8 mouse cellular contexts compared by ENCODE assay signal in the genomic region with DNA sequence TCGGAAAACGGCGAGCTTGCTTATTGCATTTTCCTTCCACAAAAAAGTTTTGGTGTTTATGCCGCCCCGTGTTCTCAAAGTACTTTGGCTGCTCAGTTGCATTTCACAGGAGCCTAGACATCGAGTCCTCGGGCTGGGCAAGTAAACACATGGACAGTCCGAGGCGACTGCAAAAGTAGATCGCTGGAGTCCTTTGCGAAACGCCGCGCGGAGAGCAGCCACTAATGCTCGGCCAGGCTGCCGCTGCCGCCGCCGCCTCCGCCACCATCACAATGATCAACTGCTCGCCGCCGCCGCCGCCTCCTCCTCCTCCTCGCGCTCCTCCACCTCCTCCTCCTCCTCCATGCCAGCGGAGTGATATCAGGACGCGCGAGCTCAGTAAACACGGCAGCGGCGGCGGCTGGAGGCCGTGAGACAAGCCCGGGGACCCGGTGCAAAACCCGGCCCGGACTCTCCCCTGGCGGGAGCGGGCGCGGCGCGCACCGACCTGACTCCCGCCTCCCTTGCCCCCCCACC. TPM values are rescaled to one million over a fixed set of nuclear protein-coding genes. Genes with fewer than 3 reads are reported as not detected.
A peak's percentile ranks its signal among the peaks of the same experiment; 100 is the strongest.
DNase-seq lines count a peak whose midpoint lies in the region; ATAC-seq and TF ChIP-seq lines count a peak whose summit lies in the region.

Gene Maml3, minus strand, starts transcription at position 441 of the 516 bp plus-strand sequence.

- in situ Hi-C loops in ES-E14 (cut with MboI; ENCODE audit: low sequenced_read_pairs in 2 of 2, unreplicated experiment in 2 of 2), result no loop called here

- TF ChIP-seq CTCF in testis, adult 2 months (IDR thresholded peaks at IDR 0.05; ENCODE audit: control insufficient read depth, insufficient read depth, insufficient replicate concordance, low read depth, low read length), result no peak

- ATAC-seq in forebrain, embryonic 14.5 days, result peak; percentile 46
- peak; percentile 42 for ATAC-seq in neural tube, embryonic 14.5 days (ENCODE audit: low read depth)

- intact Hi-C loops in heart, postnatal 14 days (cut with DNase I), result loop anchor here (1.0 to 5.0 kb wide), 4 partner anchors 92 to 404 kb away; no protein-coding TSS in a partner anchor

- peak within 1 kb of the TSS; percentile 91 for H3K4me2 ChIP-seq in forebrain, embryonic 14.5 days (ENCODE audit: low read length)
- H3K4me2 ChIP-seq in neural tube, embryonic 14.5 days (ENCODE audit: low read depth, low read length), result peak within 1 kb of the TSS; percentile 80

- H3K36me3 ChIP-seq in ES-E14 (ENCODE audit: control insufficient read depth, insufficient read depth, low read length, poor library complexity, severe bottlenecking), result no peaks in the 10 kb centered on the region
- H3K36me3 ChIP-seq in forebrain, embryonic 14.5 days (ENCODE audit: control insufficient read depth, insufficient read depth, low read length), result no peaks in the 10 kb centered on the region
- no peaks in the 10 kb centered on the region for H3K36me3 ChIP-seq in neural tube, embryonic 14.5 days (ENCODE audit: control insufficient read depth, insufficient read depth, low read length)
- H3K36me3 ChIP-seq in testis, adult 2 months (ENCODE audit: control insufficient read depth, insufficient read depth, low read length), result no peaks in the 10 kb centered on the region

- H3K27ac ChIP-seq in ES-E14 (ENCODE audit: insufficient read depth, low read depth, low read length, poor library complexity, severe bottlenecking), result no peak within 1 kb of the TSS
- peak within 1 kb of the TSS; percentile 99 for H3K27ac ChIP-seq in forebrain, embryonic 14.5 days (ENCODE audit: low read depth, low read length)
- H3K27ac ChIP-seq in neural tube, embryonic 14.5 days (ENCODE audit: low read depth, low read length), result peak within 1 kb of the TSS; percentile 100
- H3K27ac ChIP-seq in testis, adult 2 months (ENCODE audit: control insufficient read depth, insufficient read depth, low read depth, low read length), result peak within 1 kb of the TSS; percentile 14; the same call in 1 of the 2 replicates

- H3K4me1 ChIP-seq in ES-E14 (ENCODE audit: control insufficient read depth in 2 of 2, insufficient read depth in 2 of 2, low read length in 2 of 2, poor library complexity in 1 of 2), result no peaks in the 10 kb centered on the region
- peaks cover 8% of the 10 kb centered on the region; the same call in 1 of the 2 replicates for H3K4me1 ChIP-seq in forebrain, embryonic 14.5 days (ENCODE audit: control insufficient read depth, insufficient read depth, low read length)
- H3K4me1 ChIP-seq in neural tube, embryonic 14.5 days (ENCODE audit: control insufficient read depth, insufficient read depth, low read length), result peaks cover 3% of the 10 kb centered on the region; the same call in 1 of the 2 replicates
- H3K4me1 ChIP-seq in testis, adult 2 months (ENCODE audit: control insufficient read depth, insufficient read depth, low read length), result peaks cover 18% of the 10 kb centered on the region

- H3K9ac ChIP-seq in ES-E14 (ENCODE audit: insufficient read depth, low read depth, low read length, poor library complexity, severe bottlenecking), result peak within 1 kb of the TSS; percentile 18; the same call in 1 of the 2 replicates
- peak within 1 kb of the TSS; percentile 95 for H3K9ac ChIP-seq in forebrain, embryonic 14.5 days (ENCODE audit: low read length)
- peak within 1 kb of the TSS; percentile 74 for H3K9ac ChIP-seq in neural tube, embryonic 14.5 days (replicated peaks; ENCODE audit: low read depth, low read length)

- peak within 1 kb of the TSS; percentile 67 to 83 for H3K4me3 ChIP-seq in ES-E14 (ENCODE audit: insufficient read depth in 1 of 2, low read depth in 1 of 2, low read length in 2 of 2, poor library complexity in 1 of 2, severe bottlenecking in 1 of 2)
- H3K4me3 ChIP-seq in forebrain, embryonic 14.5 days (ENCODE audit: low read depth, low read length), result peak within 1 kb of the TSS; percentile 73
- peak within 1 kb of the TSS; percentile 64 for H3K4me3 ChIP-seq in neural tube, embryonic 14.5 days (ENCODE audit: low read depth, low read length)
- H3K4me3 ChIP-seq in testis, adult 2 months (ENCODE audit: control insufficient read depth, low read depth, low read length), result peak within 1 kb of the TSS; percentile 60

- 0 out of 2 replicates have a peak, but pooled peaks have one; percentile 13 for TF ChIP-seq POLR2A in testis, adult 2 months (IDR thresholded peaks at IDR 0.05; ENCODE audit: control insufficient read depth, low read depth, low read length)

- peak; percentile 72 for DNase-seq in ES-E14 (ENCODE audit: low read depth, low spot score)
- DNase-seq in cerebellum, adult 11 months, result peak; percentile 91
- DNase-seq in forebrain, embryonic 14.5 days (ENCODE audit: low spot score), result peak; percentile 96
- DNase-seq in heart, postnatal 14 days, result peak; percentile 93
- DNase-seq in large intestine, adult 2 months (ENCODE audit: low read depth, low spot score), result peak; percentile 70
- peak; percentile 94 to 95 for DNase-seq in lung, adult 18-20 months

- no peaks in the 10 kb centered on the region for H3K9me3 ChIP-seq in ES-E14 (ENCODE audit: control insufficient read depth, insufficient read depth, low read depth, low read length)
- H3K9me3 ChIP-seq in forebrain, embryonic 14.5 days (replicated peaks; ENCODE audit: control insufficient read depth, low read length), result no peaks in the 10 kb centered on the region
- H3K9me3 ChIP-seq in neural tube, embryonic 14.5 days (ENCODE audit: control insufficient read depth, low read length), result no peaks in the 10 kb centered on the region

- H3K27me3 ChIP-seq in forebrain, embryonic 14.5 days (replicated peaks; ENCODE audit: control insufficient read depth, insufficient read depth, low read length), result no peaks in the 10 kb centered on the region
- H3K27me3 ChIP-seq in neural tube, embryonic 14.5 days (ENCODE audit: control insufficient read depth, insufficient read depth, low read length), result no peaks in the 10 kb centered on the region
- H3K27me3 ChIP-seq in testis, adult 2 months (ENCODE audit: control insufficient read depth, insufficient read depth, low read length), result no peaks in the 10 kb centered on the region

- under 1% methylated on average over 33 of the region's 49 CpGs for WGBS in forebrain, embryonic 14.5 days
- 1% methylated on average over 48 of the region's 49 CpGs for WGBS in large intestine, adult 2 months
- WGBS in neural tube, embryonic 14.5 days, result under 1% methylated on average over 34 of the region's 49 CpGs

TF ChIP-seq in ES-E14, 5 proteins besides CTCF, POLR2A, EP300 and RAD21:
- TF ChIP-seq ZNF384 (IDR thresholded peaks at IDR 0.05; ENCODE audit: low read depth, low read length) (no peak), MAFK (IDR thresholded peaks at IDR 0.05; ENCODE audit: insufficient read depth, low read depth, low read length) (no peak), ZC3H11A (IDR thresholded peaks at IDR 0.05; ENCODE audit: borderline replicate concordance, low read depth, low read length) (no peak), HCFC1 (IDR thresholded peaks at IDR 0.05; ENCODE audit: borderline replicate concordance, insufficient read depth, low read length) (peak; percentile 26; the same call in 1 of the 2 replicates), CHD2 (IDR thresholded peaks at IDR 0.05; ENCODE audit: low read depth, low read length) (no peak)

RNA-seq across cellular contexts. Expression of gene Maml3, which starts in this region (rescaled TPM):
- total RNA-seq in ES-E14 (2012; rRNA removed), result 0.58 and 1.2 TPM in 2 replicates
- 3.5 and 4.2 TPM in 2 replicates for polyA plus RNA-seq in forebrain, embryonic 14.5 days (2014; fragmentation: Nextera tagmentation; extraction: Ambion mirVana)
- total RNA-seq in heart, postnatal 14 days (2021), result 1 to 10 TPM; 3.7 to 5.0 TPM
- polyA plus RNA-seq in large intestine, adult 2 months (2012; rRNA removed), result 1.8 and 2.2 TPM in 2 replicates
- polyA plus RNA-seq in neural tube, embryonic 14.5 days (2014; fragmentation: Nextera tagmentation; extraction: Ambion mirVana), result 8.2 and 9.6 TPM in 2 replicates
- 2.9 and 3.2 TPM in 2 replicates for polyA plus RNA-seq in testis, adult 2 months (2012; rRNA removed)

Comparison
In these comparisons a context has a peak if more than half of its experiments do, and no peak if none do; other contexts are left out.
1. H3K9ac ChIP-seq: peak in every context shown above with its lines; median percentile 95 in forebrain, embryonic 14.5 days; 74 in neural tube, embryonic 14.5 days; 18 in ES-E14.